Mouse (Mus musculus) layer of hippocampus, adult 18-20 months (tissue): Measurements from ENCODE around the gene Dhcr24. TPM values are rescaled to one million over a fixed set of nuclear protein-coding genes. Genes with fewer than 3 reads are reported as not detected.

ENCODE experiments used
- DNase-seq, 2 experiments: peaks; one replicate each; pipeline ENCODE4 v3.0.0; 2022; ENCODE audit warnings: low spot score in 2 of 2
- total RNA-seq, 2 experiments: library from RNA; stranded (reverse); gene quantifications; 2 replicates each; pipeline ENCODE4 v1.2.3; 2021

The Dhcr24 gene
- total RNA-seq, 2 experiments from 2014 or later = 67.7 to 70.5 TPM

- DNase-seq = peak in 1 of 2 experiments; percentile 51
Measured at GRCm38 (mm10) chr4:106633281-106634085, 72.6 kb downstream of the Dhcr24 start.

DNA sequence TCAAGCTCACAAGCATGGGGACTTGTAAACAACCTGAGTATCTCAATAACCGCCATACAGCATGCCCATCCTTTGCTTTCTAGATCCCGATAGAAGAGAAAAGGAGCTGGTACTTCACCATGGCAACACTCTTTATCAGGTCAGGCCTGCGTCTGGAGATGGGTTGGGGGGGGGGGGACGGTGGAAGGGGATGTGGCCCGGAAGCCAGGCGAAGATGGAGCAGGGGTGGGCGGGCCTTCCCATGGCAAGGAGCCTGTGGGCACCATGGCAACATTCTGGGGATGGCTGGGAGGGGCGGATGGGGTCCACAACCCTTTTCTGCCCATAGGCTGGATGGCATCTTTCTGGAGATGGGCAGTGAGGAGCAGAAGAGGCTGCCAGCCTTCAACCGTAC lies 73.2 kb downstream of the Dhcr24 start:
- DNase-seq = no peak

Other genes starting within 250 kb of the Dhcr24 start
- 10 to 100 TPM; 41.7 to 42.7 TPM for gene Usp24, start 244.8 kb upstream of the Dhcr24 start, total RNA-seq
- under 1 TPM in 1 of 2 experiments, not detected in 1; 0.12 TPM for gene Pcsk9, start 96.7 kb upstream of the Dhcr24 start, total RNA-seq
- gene Bsnd, start 68.8 kb upstream of the Dhcr24 start, total RNA-seq = not detected
- gene Lexm, start 56.2 kb downstream of the Dhcr24 start, total RNA-seq = not detected
- under 1 TPM; 0.33 to 0.72 TPM for gene Ttc22, start 61.4 kb downstream of the Dhcr24 start, total RNA-seq
- 1 to 10 TPM; 6.9 TPM for gene Pars2, start 90.0 kb downstream of the Dhcr24 start, total RNA-seq
- gene Ttc4, start 117.9 kb downstream of the Dhcr24 start, total RNA-seq = 10 to 100 TPM; 43.1 to 46.4 TPM
- gene Mroh7, start 169.9 kb downstream of the Dhcr24 start, total RNA-seq = 1 to 10 TPM; 4.1 to 5.0 TPM
- gene Fam151a, start 172.9 kb downstream of the Dhcr24 start, total RNA-seq = not detected
- 10 to 100 TPM; 46.7 to 52.6 TPM for gene Acot11, start 244.0 kb downstream of the Dhcr24 start, total RNA-seq